Mouse (Mus musculus) heart, embryonic 12.5 days (tissue): ENCODE measurements around the gene Slx4ip. TPM values are rescaled to one million over a fixed set of nuclear protein-coding genes. Genes with fewer than 3 reads are reported as not detected.

ENCODE experiments used
- ATAC-seq: fragments of 200-750 bp; cut with Nextera tagmentation; 2 replicates; pipeline ENCODE4 v1.8.0; 2017; ENCODE audit warnings: moderate TSS enrichment, moderate library complexity; ENCODE audit not compliant: insufficient number of reproducible peaks, low FRiP score
- H3K27ac ChIP-seq: fragments of 300-500 bp; sonication (generic); 2 replicates; pipeline ENCODE4 v1.5.1; 2016; ENCODE audit warnings: mild to moderate bottlenecking, moderate library complexity; ENCODE audit not compliant: poor library complexity, severe bottlenecking
- H3K27me3 ChIP-seq: fragments of 300-500 bp; sonication (generic); replicated peaks from 2 replicates; pipeline ENCODE4 v1.6.1; 2016; ENCODE audit warnings: mild to moderate bottlenecking, moderate library complexity
- H3K36me3 ChIP-seq: fragments of 300-500 bp; sonication (generic); 2 replicates; pipeline ENCODE4 v1.6.1; 2016; ENCODE audit warnings: mild to moderate bottlenecking, moderate library complexity
- H3K4me1 ChIP-seq: fragments of 300-500 bp; sonication (generic); replicated peaks from 2 replicates; pipeline ENCODE4 v1.6.1; 2016; ENCODE audit warnings: mild to moderate bottlenecking
- H3K4me2 ChIP-seq: fragments of 300-500 bp; sonication (generic); 2 replicates; pipeline ENCODE4 v1.6.1; 2016; ENCODE audit warnings: mild to moderate bottlenecking, moderate library complexity
- H3K4me3 ChIP-seq: fragments of 300-500 bp; sonication (generic); 2 replicates; pipeline ENCODE4 v1.5.1; 2016; ENCODE audit warnings: mild to moderate bottlenecking
- H3K9ac ChIP-seq: fragments of 300-500 bp; sonication (generic); 2 replicates; pipeline ENCODE4 v1.6.1; 2016; ENCODE audit warnings: mild to moderate bottlenecking, moderate library complexity
- H3K9me3 ChIP-seq: fragments of 300-500 bp; sonication (generic); replicated peaks from 2 replicates; pipeline ENCODE4 v1.6.1; 2016; ENCODE audit warnings: mild to moderate bottlenecking, moderate library complexity
- WGBS: fragments of 180-500 bp; shearing (Covaris S2); methylation state at CpG from one replicate; pipeline ENCODE4 v1.1.7; 2016; 5-methylcytosine and 5-hydroxymethylcytosine counted together
- polyA plus RNA-seq: library from polyadenylated mRNA; unstranded; fragments of >200 nt; fragmentation: Nextera tagmentation; extraction: Ambion mirVana; gene quantifications from 2 replicates; pipeline ENCODE4 v1.2.1, GENCODE M21; 2016

Gene Slx4ip
- polyA plus RNA-seq, 1 experiment from 2014 or later, result 4.9 TPM

- no peak for ATAC-seq
Measured at GRCm38 (mm10) chr2:137002031-137002430, 111.0 kb downstream of the Slx4ip start.

GRCm38 (mm10) chr2:137006656-137007055 is 115.6 kb downstream of the Slx4ip start:
- no peak overlapping the region for H3K9ac ChIP-seq
- no peaks in the 10 kb centered on the region for H3K27me3 ChIP-seq
- no peaks in the 10 kb centered on the region for H3K9me3 ChIP-seq
- H3K4me2 ChIP-seq, result no peak overlapping the region
- ATAC-seq, result no peak
- no peaks in the 10 kb centered on the region for H3K36me3 ChIP-seq
- peaks cover 7% of the 10 kb centered on the region for H3K4me1 ChIP-seq
- 66% methylated on average over 1 of the region's 1 CpGs for WGBS
- H3K27ac ChIP-seq, result no peak overlapping the region
- no peak overlapping the region for H3K4me3 ChIP-seq

More at GRCm38 (mm10) chr2:137002031-137002430, 111.0 kb downstream of the Slx4ip start:
- no peak overlapping the region for H3K27ac ChIP-seq
- no peak overlapping the region for H3K4me3 ChIP-seq
- peaks cover 10% of the 10 kb centered on the region for H3K4me1 ChIP-seq
- H3K9ac ChIP-seq, result no peak overlapping the region
- no peak overlapping the region for H3K4me2 ChIP-seq
- WGBS, result 96% methylated on average over 1 of the region's 1 CpGs
- H3K36me3 ChIP-seq, result peaks cover 4% of the 10 kb centered on the region; the same call in 1 of the 2 replicates
- no peaks in the 10 kb centered on the region for H3K9me3 ChIP-seq
- no peaks in the 10 kb centered on the region for H3K27me3 ChIP-seq

- Histone ChIP-seq H3K4me3 (no peak overlapping the region), H3K27ac (no peak overlapping the region), H3K27me3 (no peaks in the 10 kb centered on the region), H3K36me3 (no peaks in the 10 kb centered on the region), H3K9me3 (no peaks in the 10 kb centered on the region), H3K9ac (no peak overlapping the region), H3K4me2 (no peak overlapping the region), H3K4me1 (peaks cover 7% of the 10 kb centered on the region)
- WGBS, result 53% methylated on average over 1 of the region's 1 CpGs
- ATAC-seq, result no peak
Measured at GRCm38 (mm10) chr2:137011980-137012379, 121.0 kb downstream of the Slx4ip start.

- Histone ChIP-seq H3K9ac (no peak overlapping the region), H3K9me3 (no peaks in the 10 kb centered on the region), H3K36me3 (no peaks in the 10 kb centered on the region), H3K27me3 (no peaks in the 10 kb centered on the region), H3K27ac (no peak overlapping the region), H3K4me3 (no peak overlapping the region), H3K4me2 (no peak overlapping the region), H3K4me1 (peaks cover 7% of the 10 kb centered on the region)
- 72% methylated on average over 3 of the region's 3 CpGs for WGBS
- ATAC-seq, result no peak
Measured at GRCm38 (mm10) chr2:137013151-137013550, 122.1 kb downstream of the Slx4ip start.

- no peak overlapping the region for H3K27ac ChIP-seq
- H3K4me2 ChIP-seq, result no peak overlapping the region
- H3K27me3 ChIP-seq, result no peaks in the 10 kb centered on the region
- WGBS, result 69% methylated on average over 4 of the region's 4 CpGs
- no peak overlapping the region for H3K9ac ChIP-seq
- H3K36me3 ChIP-seq, result no peaks in the 10 kb centered on the region
- no peak overlapping the region for H3K4me3 ChIP-seq
- ATAC-seq, result no peak
- peaks cover 7% of the 10 kb centered on the region for H3K4me1 ChIP-seq
- H3K9me3 ChIP-seq, result no peaks in the 10 kb centered on the region
Measured at GRCm38 (mm10) chr2:137013811-137014350, 122.9 kb downstream of the Slx4ip start.

- no peak overlapping the region for H3K4me2 ChIP-seq
- H3K36me3 ChIP-seq, result no peaks in the 10 kb centered on the region
- no peak overlapping the region for H3K27ac ChIP-seq
- no peak for ATAC-seq
- peaks cover 7% of the 10 kb centered on the region for H3K4me1 ChIP-seq
- no peak overlapping the region for H3K4me3 ChIP-seq
- H3K27me3 ChIP-seq, result no peaks in the 10 kb centered on the region
- no peaks in the 10 kb centered on the region for H3K9me3 ChIP-seq
- H3K9ac ChIP-seq, result no peak overlapping the region
- 83% methylated on average over 2 of the region's 2 CpGs for WGBS
Measured at GRCm38 (mm10) chr2:137014423-137014822, 123.4 kb downstream of the Slx4ip start.

GRCm38 (mm10) chr2:137044122-137044521 is 153.1 kb downstream of the Slx4ip start:
- Histone ChIP-seq H3K27ac (no peak overlapping the region), H3K4me3 (no peak overlapping the region), H3K4me2 (no peak overlapping the region), H3K9ac (no peak overlapping the region), H3K36me3 (no peaks in the 10 kb centered on the region), H3K4me1 (no peaks in the 10 kb centered on the region; the same call in 1 of the 2 replicates), H3K27me3 (no peaks in the 10 kb centered on the region), H3K9me3 (no peaks in the 10 kb centered on the region)
- ATAC-seq, result no peak
- WGBS, result 86% methylated on average over 2 of the region's 2 CpGs

GRCm38 (mm10) chr2:137049367-137049766 is 158.3 kb downstream of the Slx4ip start:
- H3K4me1 ChIP-seq, result no peaks in the 10 kb centered on the region
- H3K27ac ChIP-seq, result no peak overlapping the region
- H3K9me3 ChIP-seq, result no peaks in the 10 kb centered on the region
- no peak overlapping the region for H3K4me2 ChIP-seq
- 74% methylated on average over 2 of the region's 2 CpGs for WGBS
- H3K4me3 ChIP-seq, result no peak overlapping the region
- H3K36me3 ChIP-seq, result no peaks in the 10 kb centered on the region
- no peak for ATAC-seq
- no peak overlapping the region for H3K9ac ChIP-seq
- no peaks in the 10 kb centered on the region for H3K27me3 ChIP-seq

GRCm38 (mm10) chr2:137049906-137050305 is 158.9 kb downstream of the Slx4ip start:
- WGBS, result 78% methylated on average over 1 of the region's 1 CpGs
- no peaks in the 10 kb centered on the region for H3K27me3 ChIP-seq
- ATAC-seq, result no peak
- H3K27ac ChIP-seq, result no peak overlapping the region
- no peaks in the 10 kb centered on the region for H3K9me3 ChIP-seq
- no peaks in the 10 kb centered on the region for H3K36me3 ChIP-seq
- H3K4me1 ChIP-seq, result no peaks in the 10 kb centered on the region
- no peak overlapping the region for H3K9ac ChIP-seq
- H3K4me3 ChIP-seq, result no peak overlapping the region
- no peak overlapping the region for H3K4me2 ChIP-seq

- WGBS, result 76% methylated on average over 1 of the region's 1 CpGs
- ATAC-seq, result no peak
- no peak overlapping the region for H3K4me3 ChIP-seq
- H3K9me3 ChIP-seq, result no peaks in the 10 kb centered on the region
- H3K36me3 ChIP-seq, result no peaks in the 10 kb centered on the region
- no peak overlapping the region for H3K27ac ChIP-seq
- no peaks in the 10 kb centered on the region for H3K27me3 ChIP-seq
- H3K4me1 ChIP-seq, result peaks cover 13% of the 10 kb centered on the region
- H3K9ac ChIP-seq, result no peak overlapping the region
- H3K4me2 ChIP-seq, result no peak overlapping the region
Measured at GRCm38 (mm10) chr2:137063829-137064228, 172.8 kb downstream of the Slx4ip start.

- peaks cover 13% of the 10 kb centered on the region for H3K4me1 ChIP-seq
- no peak for ATAC-seq
- 82% methylated on average over 3 of the region's 3 CpGs for WGBS
- H3K4me2 ChIP-seq, result no peak overlapping the region
- no peaks in the 10 kb centered on the region for H3K27me3 ChIP-seq
- H3K9ac ChIP-seq, result no peak overlapping the region
- H3K9me3 ChIP-seq, result no peaks in the 10 kb centered on the region
- H3K36me3 ChIP-seq, result no peaks in the 10 kb centered on the region
- no peak overlapping the region for H3K27ac ChIP-seq
- no peak overlapping the region for H3K4me3 ChIP-seq
Measured at GRCm38 (mm10) chr2:137064513-137064912, 173.5 kb downstream of the Slx4ip start.

- 87% methylated on average over 10 of the region's 10 CpGs for WGBS
- Histone ChIP-seq H3K27me3 (no peaks in the 10 kb centered on the region), H3K36me3 (no peaks in the 10 kb centered on the region), H3K4me1 (peaks cover 9% of the 10 kb centered on the region), H3K9me3 (no peaks in the 10 kb centered on the region), H3K9ac (no peak overlapping the region), H3K4me2 (no peak overlapping the region), H3K27ac (no peak overlapping the region), H3K4me3 (no peak overlapping the region)
- no peak for ATAC-seq
Measured at GRCm38 (mm10) chr2:137067479-137068110, 176.6 kb downstream of the Slx4ip start.
